Mouse (Mus musculus) stomach, postnatal 0 days (tissue): ENCODE results near the gene Gm45140.

Experiments used
- CTCF ChIP-seq: IDR thresholded peaks from 2 replicates; pipeline ENCODE4 v1.5.1; 2016; ENCODE audit warnings: antibody characterized with exemption, low read depth, mild to moderate bottlenecking, moderate library complexity
- EP300 ChIP-seq: optimal IDR thresholded peaks from 2 replicates; pipeline ENCODE3; 2016; ENCODE audit warnings: antibody characterized with exemption

GRCm38 (mm10) chr6:87807735-87808440 is 27.7 kb downstream of the Gm45140 start:
- TF ChIP-seq CTCF (no peak), EP300 (no peak)
